Mouse (Mus musculus): ENCODE results near the gene Trip10.

DNA sequence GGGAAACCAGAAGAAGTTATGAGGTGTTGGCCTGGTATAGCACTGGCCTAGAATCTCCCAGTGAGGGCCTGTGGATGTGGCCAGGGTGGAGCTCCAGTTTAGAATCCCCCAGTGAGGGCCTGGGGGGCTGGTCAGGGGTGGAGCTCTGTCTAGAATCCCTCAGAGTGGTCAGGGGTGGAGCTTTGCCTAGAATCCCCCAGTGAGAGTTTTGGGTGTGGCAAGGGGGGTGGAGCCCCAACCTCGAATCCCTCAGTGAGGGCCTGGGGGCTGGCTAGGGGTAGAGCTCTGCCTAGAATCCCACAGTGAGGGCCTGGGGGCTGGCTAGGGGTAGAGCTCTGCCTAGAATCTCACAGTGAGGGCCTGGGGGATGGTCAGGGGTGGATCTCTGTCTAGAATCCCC lies 12.5 kb downstream of the Trip10 start:
- no peak for TF ChIP-seq CTCF (IDR thresholded peaks at IDR 0.05; ENCODE audit: borderline replicate concordance, insufficient read depth, low read depth, low read length)
- no peak for TF ChIP-seq POLR2A (IDR thresholded peaks at IDR 0.05; ENCODE audit: borderline replicate concordance, insufficient read depth, low read length)

Data from cerebellum, adult 2 months (tissue).